Mouse (Mus musculus) lung, adult 2 months (tissue): ENCODE measurements around the gene Fam3c.

Experiments used
- CTCF ChIP-seq: fragments of 200-500 bp; IDR thresholded peaks from 2 replicates; pipeline ENCODE4 v1.5.1; 2011; ENCODE audit warnings: mild to moderate bottlenecking, low read length, control low read depth; ENCODE audit not compliant: insufficient read depth
- POLR2A ChIP-seq: fragments of 200-500 bp; IDR thresholded peaks from 2 replicates; pipeline ENCODE4 v1.6.1; 2011; ENCODE audit warnings: low read depth, mild to moderate bottlenecking, control low read depth, low read length, borderline replicate concordance; ENCODE audit errors: extremely low read depth

DNA sequence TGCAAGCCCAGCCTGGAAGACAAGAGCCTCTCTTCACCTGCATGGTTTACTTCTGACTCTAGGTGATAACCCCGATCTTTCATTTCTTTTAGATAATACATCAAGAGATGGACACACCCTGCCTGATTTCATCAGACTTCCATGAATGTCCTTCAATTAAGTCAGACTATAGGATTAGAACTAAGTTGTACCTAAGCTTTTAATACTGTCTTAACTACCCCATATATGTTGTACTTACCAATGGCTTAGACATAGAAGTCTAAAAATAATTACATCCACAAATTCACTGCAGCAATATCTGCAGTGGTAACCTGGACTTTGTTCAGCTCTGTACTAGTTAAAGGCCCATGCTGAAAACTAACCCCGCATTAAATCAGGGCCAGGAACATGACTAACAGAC is 23.5 kb downstream of the Fam3c start:
- TF ChIP-seq CTCF (no peak), POLR2A (no peak)
